Mouse (Mus musculus) adrenal gland, adult 2 months (tissue): ENCODE measurements around the gene Usp12. TPM values are rescaled to one million over a fixed set of nuclear protein-coding genes. Genes with fewer than 3 reads are reported as not detected.

Source experiments
- DNase-seq: peaks from one replicate; pipeline ENCODE4 v3.0.0; 2021
- polyA plus RNA-seq: library from polyadenylated mRNA; depleted of rRNA; stranded (reverse); fragments of >200 nt; gene quantifications from 2 replicates; pipeline ENCODE4 v1.2.3, GENCODE M21; 2012; rRNA removed
- total RNA-seq, 2 experiments: library from RNA; stranded (reverse); gene quantifications; 2 replicates each; pipeline ENCODE4 v1.2.3; 2021

The Usp12 gene
- total and polyA plus RNA-seq, 3 experiments, result 3.2 to 34.2 (median 27.4) TPM

DNA sequence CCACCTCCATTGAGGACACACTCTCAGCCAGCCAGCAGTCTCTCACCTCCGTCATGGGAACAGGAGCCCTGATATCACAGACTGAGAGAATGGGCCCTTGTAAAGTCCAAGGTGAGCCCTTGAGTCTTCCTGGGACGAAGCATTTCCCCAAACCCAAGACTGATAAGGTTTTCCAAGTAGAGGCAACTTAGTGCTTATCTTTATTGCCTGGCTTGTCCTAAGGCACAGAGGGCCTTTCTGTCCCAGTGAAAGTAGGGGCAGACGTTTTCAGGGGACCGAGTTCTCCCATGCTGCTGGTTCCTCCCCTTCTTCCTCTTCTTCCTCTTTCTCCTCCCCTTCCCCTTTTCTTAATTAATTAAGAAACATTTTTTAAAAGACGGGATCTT, 101.8 kb downstream of the Usp12 start:
- DNase-seq, result no peak

DNA sequence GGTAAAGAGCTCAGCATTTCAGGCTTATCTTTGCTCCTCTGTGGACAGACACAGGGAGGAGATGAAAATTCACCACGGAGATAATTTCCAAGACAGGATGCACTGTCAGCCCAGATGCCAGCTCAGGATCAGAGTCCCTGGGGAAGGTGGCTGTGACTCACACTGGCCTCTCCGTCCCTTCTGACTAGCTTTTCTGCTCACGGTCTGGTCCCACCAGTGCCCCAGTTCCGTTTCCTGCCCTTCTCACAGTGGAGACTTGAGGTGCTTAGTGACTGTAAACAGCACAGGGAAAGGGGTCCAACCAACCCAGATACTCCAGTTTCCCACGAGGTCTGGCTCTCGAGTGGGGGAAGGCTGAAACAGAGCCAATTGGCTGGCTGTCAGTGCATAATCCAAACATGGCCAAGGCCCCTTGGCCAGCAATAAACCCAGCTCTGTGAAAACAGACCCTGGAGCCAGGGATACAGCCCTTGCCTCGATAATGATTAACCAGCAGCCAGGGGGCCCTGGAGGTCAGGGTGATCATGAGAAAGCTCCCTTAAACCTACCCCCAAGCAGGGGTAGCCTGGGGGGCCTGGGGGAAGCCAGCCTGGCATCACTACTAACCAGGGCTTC, 102.3 kb downstream of the Usp12 start:
- peak; percentile 26 for DNase-seq

GRCm38 (mm10) chr5:146691745-146692144, 103.1 kb downstream of the Usp12 start:
- DNase-seq, result no peak

DNA sequence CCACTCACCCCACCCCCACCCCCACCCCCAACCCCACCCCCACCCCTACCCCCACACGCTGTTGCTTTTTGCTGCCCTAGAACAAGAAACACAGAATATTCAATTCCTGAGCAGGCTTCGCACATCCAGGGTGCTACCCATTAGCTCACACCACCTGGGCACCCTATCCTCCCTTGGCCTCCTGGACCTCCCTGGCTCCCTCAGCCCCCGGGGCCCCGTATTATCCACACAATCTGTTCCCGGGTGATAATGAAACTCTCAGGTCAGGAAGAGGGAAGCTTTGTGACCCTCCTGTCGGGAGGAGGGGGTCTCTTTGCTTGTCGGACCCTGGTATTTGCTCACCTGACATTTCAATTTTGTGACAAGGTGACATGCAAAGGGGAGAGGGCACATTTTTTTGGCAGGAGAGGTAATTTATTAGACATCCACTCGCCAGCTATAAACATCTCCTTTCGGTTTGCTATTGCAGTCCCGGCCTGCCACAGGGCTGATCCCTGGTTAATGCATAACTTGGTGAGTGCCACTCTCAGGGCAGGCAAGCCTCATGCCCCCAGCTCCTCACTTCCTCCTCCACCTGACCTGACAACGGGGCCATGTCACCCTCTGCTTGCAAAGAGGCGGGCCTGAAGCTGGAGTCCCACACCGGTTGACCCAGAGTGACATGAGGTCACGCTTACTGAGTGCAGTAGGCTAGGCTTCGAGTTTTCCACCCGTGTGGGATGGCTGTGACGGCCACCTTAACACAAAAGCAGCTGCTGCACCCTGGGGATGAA, 107.1 kb downstream of the Usp12 start:
- DNase-seq, result peak; percentile 21

DNA sequence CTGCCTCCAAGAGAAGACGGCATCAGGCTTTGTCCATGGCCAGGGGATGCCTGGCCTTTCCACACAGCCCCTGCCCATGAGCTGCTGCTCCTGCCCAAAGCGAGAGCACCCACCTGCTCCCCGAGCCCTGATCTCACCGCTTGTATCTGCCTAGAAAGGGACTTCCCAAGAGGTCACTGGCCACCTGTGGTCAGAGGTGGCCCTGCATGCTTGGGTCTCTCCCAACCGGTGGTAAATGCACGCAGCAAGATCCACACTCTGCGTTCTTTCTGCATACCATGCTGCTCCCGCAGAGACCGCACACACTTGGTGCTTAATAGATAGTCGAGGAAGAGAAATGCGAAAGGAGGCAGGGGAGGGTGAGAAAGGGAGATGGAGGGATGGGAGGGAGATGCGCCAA, 107.9 kb downstream of the Usp12 start:
- DNase-seq, result no peak

Other genes starting within 250 kb of the Usp12 start
- not detected for gene Gm3415, start 238.9 kb downstream of the Usp12 start, total RNA-seq
- not detected in 2 replicates for gene Gm3415, start 238.9 kb downstream of the Usp12 start, polyA plus RNA-seq
- not detected for gene Gpr12, start 209.8 kb downstream of the Usp12 start, total RNA-seq
- not detected in 2 replicates for gene Gpr12, start 209.8 kb downstream of the Usp12 start, polyA plus RNA-seq
- gene Rpl21, start 37.9 kb upstream of the Usp12 start, total RNA-seq, result 100 to 1,000 TPM; 308 to 315 TPM
- 5.2 and 5.3 TPM in 2 replicates for gene Rpl21, start 37.9 kb upstream of the Usp12 start, polyA plus RNA-seq
- 10 to 100 TPM in 1 of 2 experiments, 1 to 10 TPM in 1; 8.2 to 12.2 TPM for gene Rasl11a, start 50.1 kb upstream of the Usp12 start, total RNA-seq
- 7.9 and 8.9 TPM in 2 replicates for gene Rasl11a, start 50.1 kb upstream of the Usp12 start, polyA plus RNA-seq
- gene Gtf3a, start 153.7 kb upstream of the Usp12 start, total RNA-seq, result 10 to 100 TPM; 30.1 to 30.4 TPM
- gene Gtf3a, start 153.7 kb upstream of the Usp12 start, polyA plus RNA-seq, result 47.9 and 51.0 TPM in 2 replicates
- gene Mtif3, start 168.8 kb upstream of the Usp12 start, total RNA-seq, result 10 to 100 TPM; 29.0 to 39.8 TPM
- 8.6 and 9.5 TPM in 2 replicates for gene Mtif3, start 168.8 kb upstream of the Usp12 start, polyA plus RNA-seq